Mouse (Mus musculus): ENCODE measurements around the gene Scd1.
"Not testable (repeated sequence)": the region's sequence is repeated elsewhere in the genome, so short reads cannot be mapped to it uniquely, and the experiment has no call there.

Scd1 gene

DNA sequence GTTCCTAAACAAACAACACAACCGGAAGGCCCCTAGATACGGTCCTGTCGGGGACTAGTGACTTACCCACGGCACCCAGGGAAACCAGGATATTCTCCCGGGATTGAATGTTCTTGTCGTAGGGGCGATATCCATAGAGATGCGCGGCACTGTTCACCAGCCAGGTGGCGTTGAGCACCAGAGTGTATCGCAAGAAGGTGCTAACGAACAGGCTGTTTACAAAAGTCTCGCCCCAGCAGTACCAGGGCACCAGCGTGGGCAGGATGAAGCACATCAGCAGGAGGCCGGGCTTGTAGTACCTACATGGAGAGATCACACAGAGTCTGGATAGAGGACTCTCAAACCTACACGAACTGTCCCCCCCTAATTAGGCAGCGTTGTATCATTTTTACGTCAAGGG, 7.6 kb downstream of the Scd1 start:
- DNase-seq (ENCODE audit: low spot score), result no peak

DNA sequence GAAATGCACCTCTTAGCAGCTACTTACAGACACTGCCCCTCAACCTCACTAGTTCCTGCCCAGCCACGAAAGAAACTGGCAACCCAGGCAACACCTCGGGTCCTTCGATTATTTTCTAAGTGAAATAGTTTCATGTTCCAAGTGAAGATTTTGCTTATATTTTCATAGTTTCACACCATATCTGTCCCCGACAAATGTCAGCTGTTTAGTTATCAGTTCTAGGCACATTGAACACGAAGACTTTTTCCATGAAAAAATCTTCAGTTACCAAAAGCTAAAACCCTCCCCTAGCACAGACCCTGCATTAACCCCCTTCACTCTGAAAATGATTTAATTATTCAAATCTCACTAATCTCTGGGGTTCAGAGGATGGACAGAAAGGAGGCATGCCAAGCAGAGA, 10.9 kb downstream of the Scd1 start:
- DNase-seq (ENCODE audit: low spot score), result no peak

DNA sequence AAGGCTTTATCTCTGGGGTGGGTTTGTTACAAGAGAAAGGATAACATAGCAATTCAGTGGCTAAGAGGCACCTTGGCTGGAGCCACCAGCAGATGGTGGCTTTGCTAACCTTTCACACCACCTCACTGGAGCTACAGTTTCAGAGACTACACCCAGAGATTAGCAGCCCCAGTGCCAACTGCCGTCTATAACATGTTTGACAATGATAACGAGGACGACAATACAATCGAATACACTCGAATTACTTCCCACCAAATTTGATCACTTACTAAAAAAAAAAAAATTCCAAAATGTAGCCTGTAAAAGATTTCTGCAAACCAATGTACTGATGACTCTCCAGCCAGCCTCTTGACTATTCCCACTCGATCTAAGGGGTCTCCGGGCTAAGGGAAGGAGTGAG, 12.7 kb downstream of the Scd1 start:
- DNase-seq (ENCODE audit: low spot score), result no peak

DNA sequence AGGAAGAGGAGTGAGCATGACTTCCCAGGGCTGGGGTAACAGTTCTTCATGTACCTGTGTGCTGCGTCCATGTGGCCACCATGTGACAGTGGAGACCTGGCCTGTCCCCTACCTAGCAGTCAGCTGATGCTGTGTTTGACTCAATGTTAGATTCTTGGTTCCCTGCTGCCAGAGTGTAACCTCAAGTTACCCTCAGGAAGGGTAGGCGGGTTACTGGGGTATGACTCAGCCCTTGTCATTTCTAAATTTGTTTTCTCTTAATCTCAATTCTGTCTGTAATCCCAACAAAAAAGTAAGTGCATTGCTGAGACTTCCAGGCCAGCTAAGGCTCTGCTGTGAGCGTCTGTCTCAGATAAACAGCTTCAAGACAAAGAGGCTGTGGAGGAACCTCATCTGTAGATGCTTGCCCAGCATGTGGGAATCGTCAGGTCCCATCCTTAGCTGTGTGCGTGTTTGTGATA, 13.7 kb downstream of the Scd1 start:
- no peak for DNase-seq (ENCODE audit: low spot score)

DNA sequence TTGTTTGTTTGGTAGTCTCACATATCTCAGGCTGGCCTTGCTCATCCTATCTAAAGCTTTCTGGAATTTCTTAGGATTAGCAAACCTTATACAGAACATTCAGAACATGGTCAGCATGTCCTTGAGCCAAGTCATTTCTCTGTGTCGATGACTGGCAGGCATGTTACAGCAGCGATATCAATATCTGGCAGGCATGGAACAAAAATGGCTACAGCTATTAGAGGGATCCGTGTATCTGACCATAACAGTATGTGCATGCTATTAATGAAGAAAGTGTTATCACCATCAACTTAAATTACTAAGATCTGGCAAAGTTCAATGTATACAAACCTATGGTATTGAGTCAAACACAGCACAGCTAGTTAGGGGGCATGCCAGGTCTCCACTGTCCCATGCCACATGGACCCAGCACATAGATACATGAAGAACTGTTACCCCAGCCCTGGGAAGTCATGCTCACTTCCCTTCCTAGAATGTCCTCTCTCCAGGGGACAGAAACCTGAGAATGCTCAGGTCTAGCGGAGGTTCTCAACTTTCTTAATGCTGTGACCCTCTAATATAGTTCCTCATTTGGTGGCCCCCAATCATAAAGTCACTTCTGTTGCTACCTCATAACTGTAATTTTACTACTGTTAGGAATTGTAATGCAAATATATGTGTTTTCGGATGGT, 15.2 kb downstream of the Scd1 start:
- no peak for DNase-seq (ENCODE audit: low spot score)

DNA sequence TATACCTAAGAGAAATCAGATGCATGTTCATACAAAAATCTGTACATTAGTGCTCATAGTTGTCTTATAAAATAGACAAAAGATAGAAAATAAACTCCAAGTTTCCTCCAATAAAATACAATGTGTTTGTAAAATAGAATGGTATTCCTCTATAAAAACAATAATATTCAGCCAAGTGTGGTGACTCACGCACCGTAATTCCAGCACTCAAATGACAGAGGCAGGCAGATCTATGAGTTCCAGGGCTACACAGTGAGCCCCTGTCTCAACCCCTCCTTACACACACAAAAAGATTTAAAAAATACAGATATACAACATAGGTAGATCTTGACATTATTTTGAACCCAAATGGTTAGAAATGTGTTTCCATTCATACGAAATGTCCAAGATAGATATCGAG, 15.8 kb downstream of the Scd1 start:
- no peak for DNase-seq (ENCODE audit: low spot score)

DNA sequence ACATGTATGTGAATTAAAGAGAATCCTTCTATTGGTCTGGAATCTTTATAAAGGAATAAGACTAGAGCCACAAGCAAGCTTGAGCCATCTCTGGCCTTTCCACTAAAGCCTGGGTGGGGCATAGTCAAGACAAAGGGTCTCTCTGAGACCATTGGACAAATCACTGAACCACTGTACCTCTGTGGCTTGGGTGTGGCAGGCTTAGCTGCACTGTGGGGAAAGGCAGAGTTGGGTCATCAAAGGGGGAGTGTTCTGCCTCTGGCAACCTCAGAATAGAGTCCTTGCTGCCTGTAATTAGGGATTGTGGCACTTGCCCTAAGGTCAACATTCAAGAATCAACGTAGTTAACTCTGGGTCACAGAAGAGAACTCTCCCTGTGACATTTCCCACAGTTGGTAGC, 18.2 kb downstream of the Scd1 start:
- DNase-seq (ENCODE audit: low spot score), result no peak

DNA sequence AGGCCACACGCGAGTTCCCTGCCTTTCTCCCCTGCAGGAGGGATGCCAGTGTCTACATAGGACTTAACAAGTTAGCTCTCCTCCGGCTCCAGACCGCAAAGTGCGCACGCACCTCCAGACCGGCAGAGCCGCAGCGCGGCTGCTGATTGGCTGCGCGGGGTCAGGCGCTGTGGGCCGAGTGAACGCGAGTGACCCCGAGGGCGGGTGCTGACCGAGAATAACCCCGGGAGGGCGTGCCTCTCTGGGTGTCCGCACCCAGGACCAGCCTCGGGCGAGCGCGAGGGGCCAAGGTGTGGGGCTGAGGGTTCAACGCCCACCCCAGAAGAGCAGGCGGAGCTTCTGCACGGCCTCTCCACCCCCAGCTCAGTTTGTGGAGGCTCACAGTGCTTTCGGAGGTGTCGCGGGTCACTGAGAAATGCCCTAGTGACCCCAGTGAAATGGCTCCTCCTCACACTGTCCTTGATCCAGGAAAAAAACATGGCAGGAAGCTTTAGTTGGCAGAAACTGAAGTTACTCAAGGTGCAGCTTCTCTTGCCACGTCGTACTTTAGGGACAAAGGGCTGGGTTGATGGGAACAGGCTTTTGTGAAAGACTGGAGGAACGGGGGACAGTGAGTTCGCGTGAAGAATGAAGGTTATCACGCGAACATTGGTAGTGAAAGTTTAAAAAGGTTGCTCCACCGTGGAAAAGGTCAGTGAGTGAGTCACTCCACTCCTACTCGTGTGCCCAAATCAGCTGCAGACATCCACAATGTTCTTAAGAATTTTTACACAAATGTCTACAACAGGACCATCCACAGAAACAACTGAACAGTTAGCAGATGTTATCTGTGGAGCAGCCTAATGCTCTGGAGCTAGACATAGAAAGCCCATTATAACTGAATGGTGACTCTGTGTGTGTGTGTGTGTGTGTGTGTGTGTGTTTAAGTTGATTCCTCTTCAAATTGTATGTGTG, 18.9 kb downstream of the Scd1 start:
- DNase-seq (ENCODE audit: low spot score), result peak; percentile 91

DNA sequence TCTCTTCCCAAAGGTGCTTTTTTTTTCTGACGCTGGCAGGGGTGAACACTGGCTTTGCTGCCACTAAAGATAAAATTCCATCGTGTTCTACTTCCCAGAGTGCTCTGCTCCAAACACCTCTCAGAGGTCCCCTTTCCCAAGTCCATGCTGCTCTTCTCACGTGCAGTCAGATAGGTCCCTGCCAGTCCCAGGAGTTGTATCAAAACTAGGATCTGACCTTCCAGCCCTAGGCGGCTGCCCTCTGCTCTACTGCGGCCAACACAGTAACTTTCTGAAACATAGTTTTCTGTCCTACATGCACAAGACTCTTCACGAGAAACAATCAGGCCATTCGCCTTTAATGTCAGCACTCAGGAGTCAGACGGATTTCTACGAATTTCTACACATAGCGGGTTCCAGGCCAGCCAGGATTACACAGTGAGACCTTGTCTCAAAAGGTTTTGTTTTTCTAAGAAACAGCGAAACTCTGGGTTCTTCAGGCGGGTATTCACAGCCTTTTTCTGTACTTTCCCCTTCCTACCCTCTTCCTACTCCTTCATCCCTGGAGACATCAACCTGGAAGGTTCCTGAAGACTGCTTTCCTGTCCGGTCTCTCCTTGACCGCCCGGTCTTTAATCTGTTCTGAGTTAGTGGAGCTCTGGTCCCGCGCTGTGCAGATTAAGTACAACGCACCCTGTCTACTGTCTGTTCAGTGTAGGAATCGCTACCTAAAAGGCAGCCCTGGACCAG, 19.8 kb downstream of the Scd1 start:
- no peak for DNase-seq (ENCODE audit: low spot score)

DNA sequence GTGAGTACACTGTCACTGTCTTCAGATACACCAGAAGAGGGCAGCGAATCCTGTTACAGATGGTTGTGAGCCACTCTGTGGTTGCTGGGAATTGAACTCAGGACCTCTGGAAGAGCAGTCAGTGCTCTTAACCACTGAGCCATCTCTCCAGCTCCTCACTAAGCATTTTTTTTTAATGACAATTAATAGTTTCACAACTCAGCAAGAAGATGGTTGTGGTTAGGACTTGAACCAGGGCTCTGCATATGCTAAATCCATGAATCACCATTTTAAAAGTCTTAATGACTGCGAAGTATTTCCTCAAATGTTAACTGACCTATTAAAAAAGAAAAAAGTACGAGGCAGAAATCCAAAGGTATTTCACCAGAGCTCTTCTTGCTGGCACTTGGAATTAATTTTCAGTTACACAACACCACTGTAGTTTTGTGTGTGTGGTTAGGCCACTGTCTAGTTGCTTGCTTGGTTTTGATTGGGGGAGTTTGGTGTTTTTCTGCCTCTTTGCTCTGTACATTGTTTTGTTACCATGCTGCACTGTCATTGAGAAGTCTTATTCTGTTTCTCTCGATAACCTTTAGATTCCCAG, 20.5 kb downstream of the Scd1 start:
- no peak for DNase-seq (ENCODE audit: low spot score)

DNA sequence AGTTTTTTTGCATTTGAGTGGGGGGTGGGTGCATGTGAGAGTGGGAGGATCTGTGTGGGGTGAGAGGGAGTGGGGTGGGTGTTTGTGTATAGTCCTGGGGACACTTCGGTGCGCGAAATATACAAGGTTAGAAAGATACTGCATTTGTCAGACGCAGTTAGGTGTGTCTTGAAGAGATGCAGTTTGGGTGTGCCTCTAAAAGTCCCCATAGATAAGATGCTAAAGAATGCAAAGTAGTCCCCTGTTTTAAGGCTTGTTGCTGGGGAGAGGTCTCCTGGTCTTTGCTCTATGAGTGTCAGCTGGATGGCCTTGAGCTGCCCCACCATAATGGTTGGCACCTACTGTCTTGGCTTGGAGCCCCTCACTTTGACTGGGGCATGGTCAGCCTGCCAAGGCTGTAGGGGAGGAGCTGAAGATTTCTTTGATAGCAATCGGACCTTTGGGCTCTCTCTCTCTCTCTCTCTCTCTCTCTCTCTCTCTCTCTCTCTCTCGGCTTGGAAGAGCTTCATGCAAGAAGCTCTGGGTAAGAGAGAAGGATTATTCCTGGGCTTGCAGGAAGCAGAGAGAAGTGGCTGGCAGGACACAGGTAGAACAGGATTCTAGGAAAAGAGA, 21.7 kb downstream of the Scd1 start:
- DNase-seq (ENCODE audit: low spot score), result no peak

DNA sequence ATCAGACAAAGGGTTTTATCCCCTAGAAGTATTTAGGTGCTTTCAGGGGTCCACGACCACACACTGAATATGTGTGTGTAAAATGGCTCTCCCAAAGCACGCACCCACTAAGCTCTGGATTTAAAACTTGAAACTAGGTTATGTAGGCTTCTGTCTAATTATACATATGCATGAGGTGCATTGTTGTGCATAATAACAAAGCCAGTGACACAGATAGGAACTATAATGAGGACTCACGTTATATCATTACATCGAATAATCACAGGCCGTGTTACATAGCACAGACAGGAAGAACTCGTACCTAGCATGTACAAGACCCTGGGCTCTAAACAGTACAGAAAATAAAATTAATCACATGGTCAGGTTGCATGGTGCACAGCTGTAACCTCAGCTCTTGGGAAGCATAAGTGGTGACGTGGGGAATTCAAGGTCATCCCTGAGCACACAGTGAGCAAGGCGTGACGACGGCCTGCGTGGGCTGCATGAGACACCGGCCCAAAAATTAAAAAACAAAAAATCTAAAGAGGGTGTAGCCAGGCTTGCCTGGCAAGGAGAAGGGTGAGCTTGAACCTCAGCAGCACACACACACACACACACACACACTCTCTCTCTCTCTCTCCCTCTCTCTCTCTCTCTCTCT, 24.9 kb downstream of the Scd1 start:
- DNase-seq (ENCODE audit: low spot score), result no peak

DNA sequence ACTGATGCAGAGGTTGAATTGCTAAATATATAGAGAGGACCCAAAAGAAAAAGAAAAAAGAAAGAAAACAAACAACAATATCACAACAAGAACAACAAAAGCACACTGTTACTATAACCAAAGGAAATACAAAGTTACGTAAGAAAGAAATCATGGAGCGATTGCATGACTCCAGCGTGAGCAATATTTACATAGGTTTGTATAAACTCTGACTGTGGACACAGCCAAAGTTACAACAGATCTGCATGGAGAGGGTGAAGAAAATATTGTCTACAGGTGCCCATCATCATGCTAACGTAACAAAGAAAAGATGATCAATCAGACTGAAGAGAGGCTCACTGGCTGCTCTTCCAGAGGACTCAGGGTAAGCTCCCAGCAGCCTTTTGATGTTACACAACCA, 27.6 kb downstream of the Scd1 start:
- no peak for DNase-seq (ENCODE audit: low spot score)

DNA sequence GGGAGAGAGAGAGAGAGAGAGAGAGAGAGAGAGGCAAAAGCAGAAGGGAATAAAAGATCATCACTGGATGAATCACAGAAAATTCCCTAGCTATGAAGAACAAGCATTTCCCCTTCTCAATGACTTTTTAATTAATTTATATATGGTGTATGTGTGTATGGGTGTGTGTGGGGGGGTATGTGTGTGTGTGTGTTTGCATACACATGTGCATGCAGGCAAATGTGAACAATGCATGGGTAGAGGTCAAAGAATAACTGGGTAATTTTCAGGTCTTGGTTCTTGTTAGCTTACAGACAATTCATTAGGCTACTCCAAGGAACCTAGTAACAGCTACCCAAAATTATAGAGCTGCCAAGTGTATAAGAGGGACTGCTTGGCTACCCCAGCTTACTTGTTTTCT, 28.6 kb downstream of the Scd1 start:
- no peak for DNase-seq (ENCODE audit: low spot score)

DNA sequence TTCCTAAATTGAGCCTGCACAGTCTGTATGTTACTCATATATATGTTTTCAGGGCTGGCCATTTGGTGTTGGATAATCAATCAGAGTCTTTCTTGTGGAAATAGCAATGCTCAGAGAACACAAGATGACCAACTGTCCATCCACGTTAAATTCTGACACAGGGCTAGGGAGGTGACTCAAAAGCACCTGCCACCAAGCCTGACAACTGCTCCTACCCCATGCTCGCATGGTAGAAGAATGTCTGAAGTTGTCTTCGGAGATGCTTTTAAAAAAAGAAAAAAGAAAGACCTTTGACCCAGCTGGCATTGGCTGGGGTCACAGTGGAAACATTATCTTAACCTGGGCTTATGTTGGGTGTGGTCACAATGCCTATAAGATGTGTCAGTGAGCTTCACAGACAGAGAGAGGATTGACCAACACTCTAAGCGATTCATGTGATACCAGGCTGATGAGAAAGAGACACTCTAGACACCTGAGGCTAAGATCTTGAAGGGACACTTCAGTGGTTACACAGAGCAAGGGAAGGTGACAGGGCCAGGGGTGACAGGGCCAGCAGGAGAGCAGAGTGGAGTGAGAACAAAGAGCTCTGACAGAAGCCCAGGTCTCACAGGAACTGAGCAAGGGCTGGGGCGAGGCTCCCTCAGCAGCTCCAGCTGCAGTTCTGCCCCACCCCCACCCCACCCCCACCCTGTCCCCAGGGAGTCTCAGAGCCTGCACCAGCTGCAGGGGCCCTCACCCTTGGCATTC, 29.9 kb downstream of the Scd1 start:
- DNase-seq (ENCODE audit: low spot score), result no peak

DNA sequence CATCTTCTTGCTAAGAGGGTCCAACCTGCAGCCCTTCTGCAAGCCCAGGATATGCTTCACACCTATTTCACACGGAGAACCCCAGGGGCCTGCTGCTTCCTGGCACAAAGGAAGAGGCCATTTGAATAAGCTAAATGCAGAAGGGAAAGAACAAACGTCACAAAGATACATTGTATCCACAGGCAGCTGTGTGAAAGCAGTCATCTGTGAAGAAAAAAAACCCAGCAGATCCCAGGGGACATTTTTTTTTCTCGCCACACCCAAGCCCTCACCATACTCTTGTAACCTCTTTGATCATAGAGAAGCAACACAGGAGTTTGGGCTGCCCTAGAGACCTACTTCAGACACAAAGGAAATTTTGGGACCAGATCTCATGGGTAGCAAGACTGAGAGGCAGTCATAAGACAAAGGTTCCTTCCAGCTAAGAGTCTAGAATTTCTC, 31.1 kb downstream of the Scd1 start:
- no peak for DNase-seq (ENCODE audit: low spot score)

DNA sequence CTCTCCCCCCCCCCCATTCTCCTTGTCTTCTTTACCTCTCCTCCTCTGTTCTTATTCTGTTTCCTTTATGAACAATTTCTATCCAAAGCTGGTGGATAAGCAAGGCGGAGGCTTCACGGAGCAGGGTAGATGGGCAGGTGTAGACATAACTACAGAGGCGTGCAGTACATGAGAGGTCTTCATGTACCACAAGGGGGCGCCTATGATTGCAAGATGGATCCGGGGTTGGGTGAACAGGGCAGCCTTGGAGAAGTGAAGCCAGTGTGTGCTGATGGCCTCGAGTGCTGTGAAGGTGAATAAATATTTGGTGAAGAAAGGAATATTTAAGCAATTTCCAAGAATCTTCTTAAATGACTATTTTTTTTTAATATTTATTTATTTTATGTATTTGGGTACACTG, 34.7 kb downstream of the Scd1 start:
- DNase-seq (ENCODE audit: low spot score), result peak; percentile 80

DNA sequence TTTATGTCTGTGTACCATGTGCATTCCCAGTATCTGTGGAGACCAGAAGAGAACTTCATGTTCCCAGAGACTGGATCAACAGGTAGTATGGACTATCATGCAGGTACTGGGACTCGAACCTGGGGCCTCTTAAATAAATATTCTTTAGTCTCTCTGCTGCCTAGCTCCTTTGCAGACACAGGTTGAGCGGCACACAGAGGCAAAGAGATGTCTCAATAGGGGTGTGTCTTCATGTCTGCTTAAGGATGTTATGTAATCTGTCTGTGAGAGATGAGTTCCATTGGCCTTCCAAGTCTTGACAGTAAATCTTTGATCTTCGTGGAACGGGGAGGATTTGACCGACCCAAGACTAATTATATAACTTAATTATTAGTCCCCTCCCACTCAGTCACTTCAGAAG, 37.4 kb downstream of the Scd1 start:
- no peak for DNase-seq (ENCODE audit: low spot score)

DNA sequence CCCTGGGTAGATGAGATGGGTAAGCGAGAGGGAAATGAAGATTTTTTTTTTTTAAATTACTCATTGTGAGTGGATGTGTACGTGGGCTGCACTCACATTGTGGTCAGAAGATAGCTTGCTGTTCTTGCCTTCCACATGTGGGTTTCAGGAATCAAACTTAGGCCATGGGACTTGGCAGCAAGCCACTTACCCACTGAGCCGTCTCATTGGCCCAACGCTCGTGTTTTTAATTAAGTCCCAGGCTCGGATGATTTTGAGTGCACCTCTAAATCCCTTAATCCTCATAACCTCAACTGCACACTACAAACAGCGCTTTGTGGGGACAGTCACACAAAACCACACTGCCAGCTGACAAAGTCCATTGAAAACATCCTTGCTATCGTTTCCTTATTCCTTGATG, 38.3 kb downstream of the Scd1 start:
- DNase-seq (ENCODE audit: low spot score), result no peak

DNA sequence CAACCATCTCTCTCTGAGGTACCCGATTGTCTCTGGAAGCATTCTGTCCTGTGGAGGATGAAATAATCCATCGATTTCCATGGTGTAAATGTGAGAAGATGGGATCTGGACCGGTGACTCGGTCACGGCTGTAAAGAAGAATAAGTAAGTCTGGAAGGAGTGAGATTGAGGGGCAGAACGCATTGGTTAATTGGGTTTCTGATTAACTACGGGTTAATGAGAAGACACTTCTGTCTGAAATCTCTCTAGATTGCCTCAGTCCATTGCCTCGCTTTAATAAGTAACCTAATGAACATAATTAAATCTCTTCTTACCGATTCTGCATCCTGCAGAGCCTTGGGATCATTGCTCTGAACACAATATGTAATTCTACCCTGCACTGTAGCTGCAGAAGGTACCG, 40.6 kb downstream of the Scd1 start:
- not testable (repeated sequence) for DNase-seq (ENCODE audit: low spot score)

DNA sequence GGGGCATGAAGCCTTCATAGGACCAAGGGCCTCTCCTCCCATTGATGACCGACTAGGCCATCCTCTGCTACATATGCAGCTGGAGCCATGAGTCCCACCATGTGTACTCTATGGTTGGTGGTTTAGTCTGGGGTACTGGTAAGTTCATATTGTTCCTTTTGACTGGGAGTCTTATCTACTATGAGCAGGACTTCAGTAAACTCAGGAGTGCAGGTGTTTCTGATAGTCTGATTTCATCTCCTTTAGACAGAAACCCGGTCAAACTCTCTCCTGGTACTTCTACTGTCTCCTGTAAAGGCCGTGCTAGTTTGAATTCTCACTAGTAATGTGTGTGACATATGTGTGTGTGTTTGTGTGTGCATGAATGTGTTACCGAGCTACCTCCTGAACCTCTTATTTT, 41.9 kb downstream of the Scd1 start:
- no peak for DNase-seq (ENCODE audit: low spot score)

All from urinary bladder, postnatal 25 days (tissue).